Mouse (Mus musculus) heart, embryonic 11.5 days (tissue): ENCODE data around the gene Bcl2. TPM values are rescaled to one million over a fixed set of nuclear protein-coding genes. Genes with fewer than 3 reads are reported as not detected.

Source experiments
- ATAC-seq: fragments of 200-750 bp; cut with Nextera tagmentation; replicated peaks from 2 replicates; pipeline ENCODE4 v1.8.0; 2017; ENCODE audit warnings: moderate library complexity; ENCODE audit not compliant: insufficient number of reproducible peaks, low FRiP score, low TSS enrichment
- H3K27ac ChIP-seq: fragments of 300-500 bp; sonication (generic); 2 replicates; pipeline ENCODE4 v1.5.1; 2014; ENCODE audit warnings: mild to moderate bottlenecking, low read depth, low read length
- H3K27me3 ChIP-seq: fragments of 300-500 bp; sonication (generic); 2 replicates; pipeline ENCODE4 v1.6.1; 2014; ENCODE audit warnings: mild to moderate bottlenecking, low read length, mixed read lengths; ENCODE audit not compliant: control insufficient read depth, insufficient read depth
- H3K36me3 ChIP-seq: fragments of 300-500 bp; sonication (generic); 2 replicates; pipeline ENCODE4 v1.6.1; 2014; ENCODE audit warnings: mild to moderate bottlenecking, low read length, moderate library complexity, mixed read lengths; ENCODE audit not compliant: control insufficient read depth, insufficient read depth
- H3K4me1 ChIP-seq: fragments of 300-500 bp; sonication (generic); 2 replicates; pipeline ENCODE4 v1.6.1; 2014; ENCODE audit warnings: low read length; ENCODE audit not compliant: control insufficient read depth, insufficient read depth
- H3K4me2 ChIP-seq: fragments of 300-500 bp; sonication (generic); 2 replicates; pipeline ENCODE4 v1.6.1; 2014; ENCODE audit warnings: mild to moderate bottlenecking, moderate library complexity
- H3K4me3 ChIP-seq: fragments of 300-500 bp; sonication (generic); 2 replicates; pipeline ENCODE4 v1.5.1; 2014; ENCODE audit warnings: low read depth, low read length
- H3K9ac ChIP-seq: fragments of 300-500 bp; sonication (generic); 2 replicates; pipeline ENCODE4 v1.6.1; 2014; ENCODE audit warnings: mild to moderate bottlenecking, low read depth, low read length, moderate library complexity
- H3K9me3 ChIP-seq: fragments of 300-500 bp; sonication (generic); replicated peaks from 2 replicates; pipeline ENCODE4 v1.6.1; 2016; ENCODE audit warnings: low read length; ENCODE audit not compliant: control insufficient read depth
- WGBS: fragments of 180-500 bp; shearing (Covaris S2); extraction: QIAGEN DNeasy Blood & Tissue Kit; methylation state at CpG from one replicate; pipeline ENCODE4 v1.1.7; 2014; ENCODE audit not compliant: insufficient replicate concordance; 5-methylcytosine and 5-hydroxymethylcytosine counted together
- polyA plus RNA-seq: library from polyadenylated mRNA; unstranded; fragments of >200 nt; fragmentation: Nextera tagmentation; extraction: Ambion mirVana; gene quantifications from 2 replicates; pipeline ENCODE4 v1.2.1, GENCODE M21; 2014

Bcl2 gene
- 7.3 and 7.9 TPM in 2 replicates for polyA plus RNA-seq

DNA sequence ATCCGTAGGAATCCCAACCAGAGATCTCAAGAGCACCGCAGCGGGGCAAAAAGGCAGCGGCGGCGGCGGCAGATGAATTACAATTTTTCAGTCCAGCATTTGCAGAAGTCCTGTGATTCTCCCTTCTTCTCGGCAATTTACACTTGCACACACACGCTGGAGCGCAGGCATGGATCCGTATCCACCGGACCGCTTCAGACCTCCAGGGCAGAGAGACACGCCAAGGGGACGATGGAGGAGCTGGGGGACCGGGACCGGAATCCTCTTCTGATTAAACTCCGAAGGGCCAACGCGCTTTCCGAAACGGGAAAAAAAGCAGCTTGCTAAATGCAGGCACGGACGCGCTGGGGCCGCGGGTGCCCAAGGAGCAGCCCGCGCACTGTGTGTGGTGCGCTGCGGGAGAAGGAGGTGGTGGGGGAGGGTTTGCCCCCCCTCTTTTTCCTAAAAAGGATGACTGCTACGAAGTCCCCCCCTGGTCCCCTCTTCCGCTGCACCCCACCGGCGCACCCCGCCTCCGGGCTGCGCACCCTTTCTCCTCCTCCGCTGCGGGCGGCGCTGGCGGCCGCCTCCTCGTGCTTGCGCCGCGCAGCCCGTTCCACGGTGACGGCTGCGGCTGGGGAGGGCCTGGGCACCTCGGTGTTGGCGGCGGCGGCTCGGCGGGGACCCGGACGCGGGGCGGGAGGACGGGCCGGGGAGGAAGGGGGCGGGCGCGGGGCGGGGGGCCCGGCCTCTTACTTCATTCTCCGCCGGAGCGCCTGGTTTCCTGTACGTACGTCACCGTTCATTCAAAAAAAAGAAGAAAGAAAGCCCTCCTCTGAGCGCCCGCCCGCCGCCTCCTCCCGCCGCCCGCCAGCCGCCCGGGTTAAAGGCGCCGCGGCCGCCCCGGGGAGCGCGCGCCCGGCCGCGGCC is at the start of gene Bcl2:
Bcl2 (minus strand) TSS at position 654 of the 909 bp plus-strand sequence.
- Histone ChIP-seq H3K27me3 (no peaks in the 10 kb centered on the region), H3K9ac (peak within 1 kb of the TSS; percentile 89), H3K9me3 (no peaks in the 10 kb centered on the region), H3K4me1 (peaks cover 15% of the 10 kb centered on the region; the same call in 1 of the 2 replicates), H3K27ac (peak within 1 kb of the TSS; percentile 88), H3K36me3 (no peaks in the 10 kb centered on the region), H3K4me2 (peak within 1 kb of the TSS; percentile 95), H3K4me3 (peak within 1 kb of the TSS; percentile 78)
- ATAC-seq, result peak; percentile 75
- under 1% methylated on average over 48 of the region's 95 CpGs for WGBS

DNA sequence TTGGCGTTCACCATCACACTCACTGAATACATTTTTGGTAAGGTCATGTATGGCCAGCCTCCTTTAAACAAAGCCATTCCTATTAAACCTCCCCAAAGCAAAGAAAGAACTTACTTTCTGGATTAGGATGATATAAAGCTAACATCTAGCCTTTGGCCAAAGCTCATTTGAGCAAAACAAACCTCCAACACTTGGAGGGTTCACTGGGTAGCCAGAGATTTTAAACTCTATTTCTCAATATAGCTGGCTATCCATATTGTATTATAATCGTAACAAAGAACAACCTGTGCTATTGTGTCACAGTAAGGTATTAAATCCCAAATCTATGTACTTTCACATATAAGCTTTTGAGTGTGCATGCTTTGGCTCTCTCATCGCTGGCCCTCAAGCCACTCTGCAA is 46.7 kb upstream of the Bcl2 start:
- ATAC-seq, result no peak
- WGBS, result 81% methylated on average over 3 of the region's 3 CpGs
- H3K4me2 ChIP-seq, result no peak overlapping the region

DNA sequence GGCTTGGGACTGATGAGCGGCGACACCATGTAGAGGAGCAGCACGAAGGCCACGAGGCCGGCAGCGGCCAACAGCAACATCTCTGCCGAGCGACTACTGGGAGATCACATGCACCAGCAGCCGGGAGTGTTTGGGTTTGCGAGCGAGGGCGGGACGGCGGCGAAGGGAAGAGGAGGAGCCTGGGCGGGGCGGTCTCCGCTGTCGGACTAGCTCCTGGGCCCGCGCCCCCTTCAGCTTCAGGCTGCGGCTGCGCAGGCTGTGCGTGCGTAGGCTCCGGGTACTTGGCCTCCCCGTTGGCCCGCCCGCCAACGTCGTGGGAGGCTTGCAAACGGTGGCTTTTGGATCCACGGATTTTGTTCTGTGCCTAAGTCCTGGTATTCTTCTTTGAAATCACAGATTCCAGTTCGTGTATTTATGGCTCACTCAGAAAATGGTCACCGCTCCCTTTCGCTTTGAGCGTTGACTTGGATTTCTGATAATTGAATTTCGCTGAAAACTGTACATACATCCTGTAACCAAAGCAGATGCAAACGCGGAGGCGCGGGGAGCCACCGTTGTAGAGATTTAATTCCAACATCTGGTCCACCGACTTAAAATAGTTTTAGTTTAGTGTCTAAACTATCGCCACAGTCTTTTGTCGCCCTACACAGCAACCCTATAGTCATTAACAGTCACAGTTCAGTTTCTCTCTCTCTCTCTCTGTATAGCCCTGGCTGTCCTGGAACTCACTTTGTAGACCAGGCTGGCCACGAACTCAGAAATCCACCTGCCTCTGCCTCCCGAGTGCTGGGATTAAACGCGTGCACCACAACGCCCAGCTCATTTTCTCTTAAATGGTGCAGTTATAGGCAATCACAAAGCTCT is 45.7 kb upstream of the Bcl2 start, which contains the start of gene Kdsr:
Kdsr (minus strand) TSS at position 156 of the 864 bp plus-strand sequence.
- 3% methylated on average over 48 of the region's 51 CpGs for WGBS
- Histone ChIP-seq H3K4me1 (peaks cover 6% of the 10 kb centered on the region), H3K9me3 (no peaks in the 10 kb centered on the region), H3K9ac (peak within 1 kb of the TSS; percentile 78), H3K4me2 (peak within 1 kb of the TSS; percentile 100), H3K36me3 (no peaks in the 10 kb centered on the region), H3K4me3 (peak within 1 kb of the TSS; percentile 75), H3K27ac (peak within 1 kb of the TSS; percentile 87), H3K27me3 (no peaks in the 10 kb centered on the region)
- peak; percentile 98 for ATAC-seq

More for the DNA sequence above, 46.7 kb upstream of the Bcl2 start:
- Histone ChIP-seq H3K9ac (no peak overlapping the region), H3K4me1 (peaks cover 6% of the 10 kb centered on the region), H3K36me3 (no peaks in the 10 kb centered on the region), H3K27me3 (no peaks in the 10 kb centered on the region), H3K27ac (no peak overlapping the region), H3K9me3 (no peaks in the 10 kb centered on the region), H3K4me3 (no peak overlapping the region)

DNA sequence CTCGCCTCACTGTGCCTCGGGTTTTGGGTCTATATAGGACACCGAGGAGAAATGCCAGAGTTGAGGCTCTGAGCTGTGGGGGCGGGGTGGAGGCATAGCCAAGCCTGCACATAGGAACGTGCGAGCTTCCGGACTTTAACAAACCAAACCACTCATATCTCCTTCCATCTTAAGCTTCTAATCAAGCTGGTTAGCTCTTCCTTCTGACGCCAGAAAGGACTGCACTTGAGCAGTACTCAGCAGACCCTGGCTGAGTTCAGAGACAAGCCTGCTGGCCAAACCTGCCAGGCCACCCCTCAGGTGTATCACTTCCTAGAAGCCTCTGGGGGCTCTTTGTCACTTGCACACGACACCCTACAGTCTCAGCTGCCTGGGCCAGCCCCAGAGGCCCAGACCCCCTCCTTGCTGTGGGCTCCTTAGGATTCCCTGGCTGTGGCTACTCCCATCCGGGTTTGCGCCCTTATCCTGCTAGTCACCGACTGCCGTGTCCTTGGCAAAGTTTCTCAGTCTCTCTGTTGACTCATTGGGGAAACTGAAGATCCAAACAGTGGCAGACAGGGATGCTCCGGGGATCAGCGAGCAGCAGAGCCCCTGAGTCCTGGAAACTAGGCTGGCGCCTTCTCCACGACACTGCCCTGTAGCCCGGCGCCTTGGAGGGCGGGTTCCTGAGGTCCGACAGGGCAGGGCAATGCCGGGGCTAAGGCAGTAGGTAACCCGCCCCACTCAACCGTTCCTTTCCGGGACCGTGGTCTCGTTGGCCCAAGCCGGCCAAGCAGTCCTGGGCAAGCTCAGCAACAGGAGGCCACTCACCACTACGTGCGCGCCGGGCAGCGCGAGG is 44.9 kb upstream of the Bcl2 start:
- Histone ChIP-seq H3K27ac (peak overlapping the region; percentile 87), H3K9me3 (no peaks in the 10 kb centered on the region), H3K27me3 (no peaks in the 10 kb centered on the region), H3K9ac (peak overlapping the region; percentile 78), H3K36me3 (no peaks in the 10 kb centered on the region), H3K4me2 (peak overlapping the region; percentile 100), H3K4me1 (peaks cover 6% of the 10 kb centered on the region), H3K4me3 (peak overlapping the region; percentile 75)
- 3% methylated on average over 34 of the region's 34 CpGs for WGBS
- ATAC-seq, result peak; percentile 71

DNA sequence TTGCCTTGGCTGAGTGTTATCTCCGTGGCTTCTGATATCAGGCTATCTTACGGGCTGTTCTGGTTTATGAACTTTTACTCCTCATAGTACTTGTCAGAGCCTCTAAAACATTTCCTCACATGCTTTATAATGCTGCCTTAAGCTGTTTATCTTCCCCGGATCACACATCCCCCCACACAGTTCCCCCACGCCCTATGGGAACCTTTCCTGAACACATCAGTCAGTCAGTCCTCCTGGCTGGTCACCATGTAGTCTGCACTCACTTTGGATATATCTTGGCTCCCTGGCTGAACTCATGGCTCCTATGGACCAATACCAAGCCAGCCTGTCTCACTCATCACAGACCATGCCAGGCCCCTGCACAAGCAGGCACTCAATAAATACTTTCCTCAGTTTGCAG is 42.6 kb upstream of the Bcl2 start:
- 59% methylated on average over 4 of the region's 4 CpGs for WGBS
- Histone ChIP-seq H3K9me3 (no peaks in the 10 kb centered on the region), H3K36me3 (no peaks in the 10 kb centered on the region), H3K27ac (no peak overlapping the region), H3K9ac (no peak overlapping the region), H3K4me3 (no peak overlapping the region), H3K27me3 (no peaks in the 10 kb centered on the region), H3K4me1 (peaks cover 6% of the 10 kb centered on the region), H3K4me2 (no peak overlapping the region)
- no peak for ATAC-seq

DNA sequence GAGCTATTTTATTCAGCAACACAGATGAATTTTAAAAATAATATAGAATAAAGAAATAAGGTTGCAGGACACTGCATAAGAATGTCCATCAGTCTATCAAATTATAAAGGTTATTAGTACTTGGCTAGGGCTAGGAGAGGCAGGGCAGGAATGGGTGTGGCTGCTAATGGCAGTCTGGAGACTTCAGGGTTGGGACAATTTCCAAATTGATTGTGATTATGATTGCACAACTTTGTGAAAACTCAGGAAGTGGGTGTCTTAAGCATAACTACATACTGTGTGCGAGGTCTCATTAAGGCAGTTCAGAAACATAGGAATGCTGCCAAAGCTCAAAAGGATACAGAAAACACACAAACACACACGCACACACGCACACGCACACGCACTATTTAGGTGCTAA is 37.9 kb upstream of the Bcl2 start:
- H3K4me2 ChIP-seq, result no peak overlapping the region
- no peaks in the 10 kb centered on the region for H3K4me1 ChIP-seq
- no peak overlapping the region for H3K9ac ChIP-seq
- H3K36me3 ChIP-seq, result no peaks in the 10 kb centered on the region; the same call in 1 of the 2 replicates
- no peak overlapping the region for H3K4me3 ChIP-seq
- H3K27ac ChIP-seq, result no peak overlapping the region
- no peaks in the 10 kb centered on the region for H3K9me3 ChIP-seq
- no peaks in the 10 kb centered on the region for H3K27me3 ChIP-seq
- whole genome bisulfite sequencing, result 92% methylated on average over 5 of the region's 5 CpGs
- no peak for ATAC-seq

DNA sequence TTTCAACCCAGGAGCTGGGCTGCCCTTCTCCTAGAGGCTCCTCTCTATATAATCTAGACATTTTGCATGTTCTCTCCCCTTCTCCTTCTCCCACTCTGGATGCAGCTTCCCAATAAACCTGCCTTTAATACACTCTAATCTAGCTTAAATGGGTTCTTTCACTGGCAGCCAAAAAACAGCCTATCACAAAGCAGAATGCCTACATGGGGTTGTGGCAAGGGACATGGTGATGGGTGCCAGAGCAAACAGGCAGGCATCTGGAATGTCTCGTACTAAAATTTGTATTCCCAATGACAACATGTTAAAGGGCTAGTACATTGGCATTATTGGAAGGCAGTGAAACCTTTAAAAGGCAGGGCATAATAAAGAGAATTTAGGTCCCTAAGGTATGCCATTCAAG is 36.6 kb upstream of the Bcl2 start:
- Histone ChIP-seq H3K4me1 (no peaks in the 10 kb centered on the region), H3K36me3 (no peaks in the 10 kb centered on the region; the same call in 1 of the 2 replicates), H3K4me3 (no peak overlapping the region), H3K9me3 (no peaks in the 10 kb centered on the region), H3K4me2 (no peak overlapping the region), H3K27me3 (no peaks in the 10 kb centered on the region), H3K27ac (no peak overlapping the region), H3K9ac (no peak overlapping the region)
- 79% methylated on average over 1 of the region's 1 CpGs for WGBS
- ATAC-seq, result no peak
